Mouse (Mus musculus) neural tube, embryonic 14.5 days (tissue): Measurements from ENCODE around the gene Fancl. TPM values are rescaled to one million over a fixed set of nuclear protein-coding genes. Genes with fewer than 3 reads are reported as not detected.
A peak's percentile ranks its signal among the peaks of the same experiment; 100 is the strongest.

Experiments
- ATAC-seq: fragments of 200-750 bp; cut with Nextera tagmentation; 2 replicates; pipeline ENCODE4 v1.8.0; 2017; ENCODE audit warnings: low read depth, mild to moderate bottlenecking, moderate TSS enrichment, moderate library complexity
- H3K27ac ChIP-seq: fragments of 300-500 bp; sonication (generic); 2 replicates; pipeline ENCODE4 v1.5.1; 2014; ENCODE audit warnings: low read depth, mild to moderate bottlenecking, control low read depth, low read length, moderate library complexity, mixed read lengths
- H3K27me3 ChIP-seq: fragments of 300-500 bp; sonication (generic); 2 replicates; pipeline ENCODE4 v1.6.1; 2014; ENCODE audit warnings: low read length; ENCODE audit not compliant: control insufficient read depth, insufficient read depth
- H3K36me3 ChIP-seq: fragments of 300-500 bp; sonication (generic); 2 replicates; pipeline ENCODE4 v1.6.1; 2014; ENCODE audit warnings: low read length, mixed read lengths; ENCODE audit not compliant: control insufficient read depth, insufficient read depth
- H3K4me1 ChIP-seq: fragments of 300-500 bp; sonication (generic); 2 replicates; pipeline ENCODE4 v1.6.1; 2014; ENCODE audit warnings: low read length; ENCODE audit not compliant: control insufficient read depth, insufficient read depth
- H3K4me2 ChIP-seq: fragments of 300-500 bp; sonication (generic); 2 replicates; pipeline ENCODE4 v1.6.1; 2014; ENCODE audit warnings: mild to moderate bottlenecking, low read depth, low read length, control low read depth
- H3K4me3 ChIP-seq: fragments of 300-500 bp; sonication (generic); 2 replicates; pipeline ENCODE4 v1.5.1; 2014; ENCODE audit warnings: low read depth, low read length, control low read depth, mixed read lengths
- H3K9ac ChIP-seq: fragments of 300-500 bp; sonication (generic); replicated peaks from 2 replicates; pipeline ENCODE4 v1.6.1; 2014; ENCODE audit warnings: low read depth, mild to moderate bottlenecking, control low read depth, low read length, mixed read lengths
- H3K9me3 ChIP-seq: fragments of 300-500 bp; sonication (generic); 2 replicates; pipeline ENCODE4 v1.6.1; 2016; ENCODE audit warnings: low read length; ENCODE audit not compliant: control insufficient read depth
- WGBS: fragments of 180-500 bp; shearing (Covaris S2); extraction: QIAGEN DNeasy Blood & Tissue Kit; methylation state at CpG from one replicate; pipeline ENCODE4 v1.1.7; 2014; 5-methylcytosine and 5-hydroxymethylcytosine counted together
- polyA plus RNA-seq: library from polyadenylated mRNA; unstranded; fragments of >200 nt; fragmentation: Nextera tagmentation; extraction: Ambion mirVana; gene quantifications from 2 replicates; pipeline ENCODE4 v1.2.1, GENCODE M21; 2014

The Fancl gene
- polyA plus RNA-seq, 1 experiment from 2014 or later = 15.6 TPM

GRCm38 (mm10) chr11:26452693-26453092 lies 66.8 kb downstream of the Fancl start:
- H3K36me3 ChIP-seq = no peaks in the 10 kb centered on the region
- H3K27me3 ChIP-seq = no peaks in the 10 kb centered on the region
- no peak overlapping the region for H3K27ac ChIP-seq
- H3K4me2 ChIP-seq = no peak overlapping the region
- no peak for ATAC-seq
- H3K4me3 ChIP-seq = no peak overlapping the region
- no peak overlapping the region for H3K9ac ChIP-seq
- no peaks in the 10 kb centered on the region for H3K4me1 ChIP-seq
- 96% methylated on average over 4 of the region's 4 CpGs for WGBS
- H3K9me3 ChIP-seq = no peaks in the 10 kb centered on the region

DNA sequence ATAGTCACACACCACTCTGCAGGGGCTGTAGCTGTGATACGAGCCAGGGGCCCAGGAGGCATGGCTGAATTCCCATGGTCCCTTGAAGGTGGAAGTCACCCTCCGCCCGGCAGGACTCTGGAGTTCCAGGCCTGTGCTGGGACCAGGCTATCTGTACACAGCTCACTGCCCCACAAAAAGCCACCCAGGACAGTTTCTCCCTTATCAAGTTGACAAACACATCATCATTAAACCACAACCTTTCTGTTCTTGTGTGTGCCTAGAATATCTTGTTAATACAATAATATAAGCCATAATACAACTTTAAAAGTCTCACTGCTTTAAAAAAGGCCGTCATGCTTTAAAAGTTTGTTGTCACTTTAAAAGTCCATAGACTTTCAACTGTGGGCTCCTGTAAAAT lies 68.1 kb downstream of the Fancl start:
- Histone ChIP-seq H3K4me3 (no peak overlapping the region), H3K27me3 (no peaks in the 10 kb centered on the region), H3K36me3 (no peaks in the 10 kb centered on the region), H3K4me2 (no peak overlapping the region), H3K27ac (no peak overlapping the region), H3K4me1 (no peaks in the 10 kb centered on the region), H3K9ac (no peak overlapping the region), H3K9me3 (no peaks in the 10 kb centered on the region)
- ATAC-seq = no peak
- 95% methylated on average over 4 of the region's 4 CpGs for WGBS

DNA sequence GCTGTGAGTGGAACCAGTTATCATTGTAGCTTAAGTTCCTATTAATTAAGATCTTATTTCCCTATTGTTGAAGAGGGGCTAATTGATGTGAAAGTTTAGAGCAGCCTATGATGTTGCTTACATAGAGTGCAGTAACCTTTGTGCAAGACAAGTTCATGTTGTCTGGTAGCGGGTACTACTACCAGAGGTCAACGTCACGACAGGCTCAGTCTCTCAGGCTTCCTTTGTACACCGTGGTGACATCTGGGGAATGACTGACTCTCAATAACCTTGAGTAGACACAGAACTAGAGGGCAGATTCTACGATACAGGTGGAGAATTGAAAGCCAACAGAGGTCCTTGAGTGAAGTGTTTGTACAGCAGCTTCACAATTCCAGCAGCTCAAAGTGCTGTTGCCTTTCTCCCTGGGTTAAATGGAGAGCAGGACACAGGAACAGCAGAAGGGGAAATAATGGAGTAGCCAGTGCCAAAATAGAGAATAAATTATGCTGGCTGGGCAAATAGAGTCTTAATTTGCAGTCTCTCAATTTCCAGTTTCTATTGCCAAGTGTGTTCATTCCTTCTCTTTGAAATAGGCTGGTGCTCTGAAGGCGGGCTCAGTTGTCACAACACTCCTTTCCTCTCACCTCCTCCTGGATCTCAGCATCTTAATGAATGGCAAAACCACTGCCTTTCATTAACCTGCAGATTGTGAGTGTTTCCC lies 91.3 kb downstream of the Fancl start:
- H3K27ac ChIP-seq = no peak overlapping the region
- H3K9me3 ChIP-seq = no peaks in the 10 kb centered on the region
- no peak overlapping the region for H3K4me2 ChIP-seq
- H3K27me3 ChIP-seq = no peaks in the 10 kb centered on the region
- ATAC-seq = no peak
- WGBS = 90% methylated on average over 6 of the region's 6 CpGs
- H3K9ac ChIP-seq = no peak overlapping the region
- H3K4me1 ChIP-seq = no peaks in the 10 kb centered on the region
- H3K4me3 ChIP-seq = no peak overlapping the region
- no peaks in the 10 kb centered on the region for H3K36me3 ChIP-seq

- ATAC-seq = no peak; the same call in 1 of the 2 replicates
- no peaks in the 10 kb centered on the region for H3K9me3 ChIP-seq
- no peak overlapping the region for H3K27ac ChIP-seq
- no peak overlapping the region for H3K9ac ChIP-seq
- H3K4me2 ChIP-seq = no peak overlapping the region
- 41% methylated on average over 3 of the region's 3 CpGs for WGBS
- H3K4me3 ChIP-seq = no peak overlapping the region
- H3K4me1 ChIP-seq = no peaks in the 10 kb centered on the region
- H3K27me3 ChIP-seq = no peaks in the 10 kb centered on the region
- H3K36me3 ChIP-seq = no peaks in the 10 kb centered on the region
Observed at GRCm38 (mm10) chr11:26481691-26482242, 95.8 kb downstream of the Fancl start.

GRCm38 (mm10) chr11:26489761-26490466 lies 104.0 kb downstream of the Fancl start:
- no peak overlapping the region for H3K4me2 ChIP-seq
- no peaks in the 10 kb centered on the region for H3K27me3 ChIP-seq
- H3K4me1 ChIP-seq = no peaks in the 10 kb centered on the region
- no peaks in the 10 kb centered on the region for H3K9me3 ChIP-seq
- no peaks in the 10 kb centered on the region for H3K36me3 ChIP-seq
- no peak overlapping the region for H3K27ac ChIP-seq
- no peak overlapping the region for H3K9ac ChIP-seq
- H3K4me3 ChIP-seq = no peak overlapping the region
- peak; percentile 68; the same call in 1 of the 2 replicates for ATAC-seq
- 59% methylated on average over 12 of the region's 12 CpGs for WGBS

- Histone ChIP-seq H3K4me3 (no peak overlapping the region), H3K27me3 (no peaks in the 10 kb centered on the region), H3K4me1 (no peaks in the 10 kb centered on the region), H3K4me2 (no peak overlapping the region), H3K36me3 (no peaks in the 10 kb centered on the region), H3K27ac (no peak overlapping the region), H3K9ac (no peak overlapping the region), H3K9me3 (no peaks in the 10 kb centered on the region)
- no peak for ATAC-seq
- WGBS = 94% methylated on average over 5 of the region's 5 CpGs
Observed at GRCm38 (mm10) chr11:26495951-26496350, 110.0 kb downstream of the Fancl start.

DNA sequence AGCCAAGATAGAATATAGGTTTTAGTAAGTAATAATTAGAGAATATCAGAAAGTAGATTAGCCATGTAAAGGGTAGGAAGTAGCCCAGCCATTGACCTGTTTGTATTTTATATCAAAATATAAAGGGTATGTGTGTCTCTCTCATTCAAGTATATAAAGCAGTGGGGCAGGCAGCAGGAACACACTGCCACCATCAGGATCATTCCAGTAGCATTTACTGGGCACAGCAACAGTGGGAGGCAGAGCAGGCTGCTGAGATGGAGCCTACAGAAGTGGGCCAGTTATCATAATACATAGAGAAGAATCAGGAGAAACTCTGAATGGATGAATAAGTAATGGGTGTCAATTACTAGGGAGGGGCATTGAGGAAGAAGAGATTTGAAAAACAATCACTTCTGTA lies 127.7 kb downstream of the Fancl start:
- ATAC-seq = no peak
- Histone ChIP-seq H3K4me2 (no peak overlapping the region), H3K27me3 (no peaks in the 10 kb centered on the region), H3K4me1 (no peaks in the 10 kb centered on the region), H3K4me3 (no peak overlapping the region), H3K36me3 (no peaks in the 10 kb centered on the region), H3K27ac (no peak overlapping the region), H3K9ac (no peak overlapping the region), H3K9me3 (no peaks in the 10 kb centered on the region)

DNA sequence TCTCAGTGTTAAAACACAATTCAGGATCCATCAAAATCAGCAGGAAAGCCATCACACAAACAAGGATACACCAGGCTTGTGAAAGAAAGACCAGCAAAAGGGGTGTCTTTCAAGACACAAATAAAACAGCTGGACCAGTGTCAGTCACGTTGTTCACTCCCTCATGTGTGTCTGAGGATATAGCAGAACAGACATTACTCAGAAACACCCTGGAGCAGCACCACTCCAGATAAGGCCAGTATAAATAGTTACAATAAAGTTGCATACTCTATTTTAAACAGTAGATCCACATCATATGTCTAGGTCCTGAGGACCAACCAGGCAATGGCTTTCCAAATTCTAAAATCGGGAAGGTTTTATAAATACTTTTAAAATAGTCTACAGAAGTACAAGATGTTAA lies 130.2 kb downstream of the Fancl start:
- WGBS = 70% methylated on average over 2 of the region's 2 CpGs
- no peak overlapping the region for H3K27ac ChIP-seq

DNA sequence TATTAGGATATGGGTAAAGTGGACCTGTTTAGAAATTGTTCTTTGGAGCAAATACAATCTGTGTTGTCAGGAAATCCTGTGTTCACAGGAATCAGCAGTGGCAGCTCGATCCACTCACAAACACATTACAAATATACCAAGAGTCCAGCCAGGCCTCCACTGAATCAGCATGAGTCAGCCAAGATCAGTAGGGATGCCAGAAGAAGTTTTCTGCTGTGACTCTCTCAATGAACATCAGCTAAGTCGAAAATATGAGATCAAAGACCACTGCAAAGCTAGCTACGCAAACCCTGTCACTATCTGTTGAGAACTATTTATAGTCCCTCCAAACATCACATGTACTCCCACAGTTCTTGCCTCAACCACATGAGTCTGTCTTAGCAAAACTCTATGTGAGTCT lies 133.1 kb downstream of the Fancl start:
- no peaks in the 10 kb centered on the region for H3K27me3 ChIP-seq
- no peaks in the 10 kb centered on the region for H3K36me3 ChIP-seq
- WGBS = 87% methylated on average over 3 of the region's 3 CpGs
- ATAC-seq = no peak
- H3K9me3 ChIP-seq = no peaks in the 10 kb centered on the region
- H3K4me2 ChIP-seq = no peak overlapping the region
- no peak overlapping the region for H3K9ac ChIP-seq
- no peak overlapping the region for H3K27ac ChIP-seq
- H3K4me3 ChIP-seq = no peak overlapping the region
- no peaks in the 10 kb centered on the region for H3K4me1 ChIP-seq

More for the DNA sequence above, 130.2 kb downstream of the Fancl start:
- Histone ChIP-seq H3K27me3 (no peaks in the 10 kb centered on the region), H3K36me3 (no peaks in the 10 kb centered on the region), H3K4me3 (no peak overlapping the region), H3K4me1 (no peaks in the 10 kb centered on the region), H3K9me3 (no peaks in the 10 kb centered on the region), H3K4me2 (no peak overlapping the region), H3K9ac (no peak overlapping the region)
- ATAC-seq = no peak
